Comparison of ENCODE assay signal across 10 mouse cellular contexts in genomic region chr17:56277567-56277893, GRCm38 (mm10). TPM values are rescaled to one million over a fixed set of nuclear protein-coding genes. Genes with fewer than 3 reads are reported as not detected.
DNase-seq lines count a peak whose midpoint lies in the region; ATAC-seq and TF ChIP-seq lines count a peak whose summit lies in the region.
"Had no signal": no experiment of that assay in that cellular context is flagged by ENCODE, and none has a peak within 500 bp of the region (broad histone marks: within the 10 kb centered on the region; RNA-seq: fewer than 3 reads in every experiment).

No protein-coding gene starts in this region.

- H3K9me3 ChIP-seq in midbrain, embryonic 11.5 days (ENCODE audit: control insufficient read depth, low read length), result no peaks in the 10 kb centered on the region
- no peaks in the 10 kb centered on the region for H3K9me3 ChIP-seq in midbrain, embryonic 15.5 days
- H3K9me3 ChIP-seq in intestine, embryonic 15.5 days, result no peaks in the 10 kb centered on the region

- DNase-seq in gastrocnemius, adult 2 months, result peak; percentile 26
- no peak for DNase-seq in gastrocnemius, postnatal 25 days
- DNase-seq in midbrain, embryonic 11.5 days (ENCODE audit: low spot score, missing footprints), result no peak
- no peak for DNase-seq in adipocyte (ENCODE audit: low spot score)
- no peak for DNase-seq in ovary, postnatal 36 days (ENCODE audit: low spot score)
- DNase-seq: layer of hippocampus, adult 9-11 months; right cerebral cortex, postnatal 4 days had no signal

- peak overlapping the region; percentile 95 for H3K27ac ChIP-seq in gastrocnemius, adult 2 months
- no peak overlapping the region for H3K27ac ChIP-seq in midbrain, embryonic 11.5 days (ENCODE audit: low read depth, low read length)
- no peak overlapping the region for H3K27ac ChIP-seq in midbrain, embryonic 15.5 days
- H3K27ac ChIP-seq in intestine, embryonic 15.5 days, result peak overlapping the region; percentile 95
- peak overlapping the region; percentile 87 for H3K27ac ChIP-seq in small intestine, adult 2 months (ENCODE audit: insufficient read depth, low read depth, low read length)

- no peak overlapping the region for H3K9ac ChIP-seq in midbrain, embryonic 11.5 days (ENCODE audit: low read length)
- H3K9ac ChIP-seq in midbrain, embryonic 15.5 days, result no peak overlapping the region
- peak overlapping the region; percentile 11; the same call in 1 of the 2 replicates for H3K9ac ChIP-seq in intestine, embryonic 15.5 days

- H3K4me2 ChIP-seq in midbrain, embryonic 11.5 days, result no peak overlapping the region
- H3K4me2 ChIP-seq in midbrain, embryonic 15.5 days, result no peak overlapping the region
- peak overlapping the region; percentile 71 for H3K4me2 ChIP-seq in intestine, embryonic 15.5 days (replicated peaks)

- TF ChIP-seq CTCF in gastrocnemius, adult 2 months (IDR thresholded peaks at IDR 0.05), result no peak
- TF ChIP-seq CTCF in small intestine, adult 2 months (IDR thresholded peaks at IDR 0.05; ENCODE audit: extremely low read depth, insufficient read length, insufficient replicate concordance, low read depth, low read length), result peak; percentile 20; the same call in 1 of the 2 replicates

- peaks cover 8% of the 10 kb centered on the region; the same call in 1 of the 2 replicates for H3K4me1 ChIP-seq in midbrain, embryonic 11.5 days (ENCODE audit: control insufficient read depth, insufficient read depth, low read length)
- H3K4me1 ChIP-seq in midbrain, embryonic 15.5 days, result peaks cover 14% of the 10 kb centered on the region
- H3K4me1 ChIP-seq in intestine, embryonic 15.5 days (replicated peaks), result peaks cover 32% of the 10 kb centered on the region
- H3K4me1 ChIP-seq in small intestine, adult 2 months (ENCODE audit: control insufficient read depth, insufficient read depth, insufficient read length, low read length), result peaks cover 37% of the 10 kb centered on the region

- intact Hi-C loops in gastrocnemius, adult 2 months (cut with DNase I), result no loop called here

- peak; percentile 10; the same call in 1 of the 2 replicates for ATAC-seq in midbrain, embryonic 11.5 days (ENCODE audit: low FRiP score)
- no peak for ATAC-seq in midbrain, embryonic 15.5 days (replicated peaks)
- ATAC-seq in intestine, embryonic 15.5 days, result no peak

- no peak for TF ChIP-seq POLR2A in small intestine, adult 2 months (IDR thresholded peaks at IDR 0.05; ENCODE audit: low read depth, low read length)

- H3K27me3 ChIP-seq in midbrain, embryonic 11.5 days (ENCODE audit: control insufficient read depth, insufficient read depth, low read length), result no peaks in the 10 kb centered on the region
- no peaks in the 10 kb centered on the region for H3K27me3 ChIP-seq in midbrain, embryonic 15.5 days (replicated peaks)
- no peaks in the 10 kb centered on the region for H3K27me3 ChIP-seq in intestine, embryonic 15.5 days (replicated peaks)
- H3K27me3 ChIP-seq in small intestine, adult 2 months (ENCODE audit: control insufficient read depth, insufficient read depth, low read length), result no peaks in the 10 kb centered on the region

- 52% methylated on average over 2 of the region's 2 CpGs for WGBS in midbrain, embryonic 11.5 days
- 47% methylated on average over 2 of the region's 2 CpGs for WGBS in midbrain, embryonic 15.5 days
- 26% methylated on average over 2 of the region's 2 CpGs for WGBS in intestine, embryonic 15.5 days
- 17% methylated on average over 2 of the region's 2 CpGs for WGBS in small intestine, adult 2 months

- peak overlapping the region; percentile 86 for H3K4me3 ChIP-seq in gastrocnemius, adult 2 months
- H3K4me3 ChIP-seq in midbrain, embryonic 11.5 days (ENCODE audit: low read depth, low read length), result no peak overlapping the region
- H3K4me3 ChIP-seq in midbrain, embryonic 15.5 days, result no peak overlapping the region
- peak overlapping the region; percentile 16; the same call in 1 of the 2 replicates for H3K4me3 ChIP-seq in intestine, embryonic 15.5 days (replicated peaks)
- no peak overlapping the region for H3K4me3 ChIP-seq in small intestine, adult 2 months (ENCODE audit: low read depth, low read length)

- 0 out of 2 replicates have a peak, but pooled peaks cover 6% of the 10 kb centered on the region for H3K36me3 ChIP-seq in midbrain, embryonic 11.5 days (ENCODE audit: control insufficient read depth, insufficient read depth, low read length)
- H3K36me3 ChIP-seq in midbrain, embryonic 15.5 days (replicated peaks), result no peaks in the 10 kb centered on the region
- H3K36me3 ChIP-seq in intestine, embryonic 15.5 days, result peaks cover 15% of the 10 kb centered on the region
- peaks cover 42% of the 10 kb centered on the region for H3K36me3 ChIP-seq in small intestine, adult 2 months (ENCODE audit: control insufficient read depth, insufficient read depth, low read length)

RNA-seq across cellular contexts. Expression of gene Ticam1, which starts 0.9 kb away (rescaled TPM):
- total RNA-seq in gastrocnemius, adult 2 months (2021), result 1 to 10 TPM; 2.7 to 3.4 TPM
- 1 to 10 TPM; 2.8 to 3.0 TPM for total RNA-seq in gastrocnemius, postnatal 25 days (2021)
- 1.7 and 2.6 TPM in 2 replicates for polyA plus RNA-seq in midbrain, embryonic 11.5 days (2014; fragmentation: Nextera tagmentation; extraction: Ambion mirVana)
- polyA plus RNA-seq in midbrain, embryonic 15.5 days (2015; fragmentation: Nextera tagmentation; extraction: Ambion mirVana), result 1.2 and 1.5 TPM in 2 replicates
- 11.3 and 13.3 TPM in 2 replicates for polyA plus RNA-seq in intestine, embryonic 15.5 days (2015; fragmentation: Nextera tagmentation; extraction: Ambion mirVana)
- polyA plus RNA-seq in small intestine, adult 2 months (2012; rRNA removed), result 39.7 and 96.6 TPM in 2 replicates

RNA-seq across cellular contexts. Expression of gene Plin3, which starts 15.1 kb away (rescaled TPM):
- total RNA-seq in gastrocnemius, adult 2 months (2021), result 10 to 100 TPM; 42.4 to 75.0 TPM
- total RNA-seq in gastrocnemius, postnatal 25 days (2021), result 10 to 100 TPM; 35.3 to 39.1 TPM
- polyA plus RNA-seq in midbrain, embryonic 11.5 days (2014; fragmentation: Nextera tagmentation; extraction: Ambion mirVana), result 27.5 and 34.0 TPM in 2 replicates
- polyA plus RNA-seq in midbrain, embryonic 15.5 days (2015; fragmentation: Nextera tagmentation; extraction: Ambion mirVana), result 12.0 and 13.3 TPM in 2 replicates
- 153 and 195 TPM in 2 replicates for polyA plus RNA-seq in intestine, embryonic 15.5 days (2015; fragmentation: Nextera tagmentation; extraction: Ambion mirVana)
- polyA plus RNA-seq in small intestine, adult 2 months (2012; rRNA removed), result 137 and 299 TPM in 2 replicates

RNA-seq across cellular contexts. Expression of gene Fem1a, which starts 20.9 kb away (rescaled TPM):
- 100 to 1,000 TPM; 165 to 176 TPM for total RNA-seq in gastrocnemius, adult 2 months (2021)
- 100 to 1,000 TPM; 133 to 135 TPM for total RNA-seq in gastrocnemius, postnatal 25 days (2021)
- 12.6 and 12.7 TPM in 2 replicates for polyA plus RNA-seq in midbrain, embryonic 11.5 days (2014; fragmentation: Nextera tagmentation; extraction: Ambion mirVana)
- polyA plus RNA-seq in midbrain, embryonic 15.5 days (2015; fragmentation: Nextera tagmentation; extraction: Ambion mirVana), result 20.1 and 20.5 TPM in 2 replicates
- polyA plus RNA-seq in intestine, embryonic 15.5 days (2015; fragmentation: Nextera tagmentation; extraction: Ambion mirVana), result 12.5 and 12.8 TPM in 2 replicates
- 21.3 and 22.9 TPM in 2 replicates for polyA plus RNA-seq in small intestine, adult 2 months (2012; rRNA removed)

RNA-seq across cellular contexts. Expression of gene Arrdc5, which starts 22.6 kb away (rescaled TPM):
- total RNA-seq in gastrocnemius, adult 2 months (2021), result not detected
- not detected for total RNA-seq in gastrocnemius, postnatal 25 days (2021)
- not detected in 2 replicates for polyA plus RNA-seq in midbrain, embryonic 11.5 days (2014; fragmentation: Nextera tagmentation; extraction: Ambion mirVana)
- polyA plus RNA-seq in midbrain, embryonic 15.5 days (2015; fragmentation: Nextera tagmentation; extraction: Ambion mirVana), result not detected in 2 replicates
- not detected in 2 replicates for polyA plus RNA-seq in intestine, embryonic 15.5 days (2015; fragmentation: Nextera tagmentation; extraction: Ambion mirVana)
- polyA plus RNA-seq in small intestine, adult 2 months (2012; rRNA removed), result not detected in 2 replicates

RNA-seq across cellular contexts. Expression of gene Uhrf1, which starts 25.6 kb away (rescaled TPM):
- 1 to 10 TPM; 1.3 to 2.1 TPM for total RNA-seq in gastrocnemius, adult 2 months (2021)
- total RNA-seq in gastrocnemius, postnatal 25 days (2021), result 1 to 10 TPM; 2.6 to 2.7 TPM
- 123 and 138 TPM in 2 replicates for polyA plus RNA-seq in midbrain, embryonic 11.5 days (2014; fragmentation: Nextera tagmentation; extraction: Ambion mirVana)
- polyA plus RNA-seq in midbrain, embryonic 15.5 days (2015; fragmentation: Nextera tagmentation; extraction: Ambion mirVana), result 19.2 and 20.8 TPM in 2 replicates
- 124 and 125 TPM in 2 replicates for polyA plus RNA-seq in intestine, embryonic 15.5 days (2015; fragmentation: Nextera tagmentation; extraction: Ambion mirVana)
- polyA plus RNA-seq in small intestine, adult 2 months (2012; rRNA removed), result 7.6 and 16.3 TPM in 2 replicates

Comparison
In these comparisons a context has a peak if more than half of its experiments do, and no peak if none do; other contexts are left out.
1. H3K27ac ChIP-seq: peak in gastrocnemius, adult 2 months (single experiment), intestine, embryonic 15.5 days (single experiment) and small intestine, adult 2 months (single experiment); none in midbrain, embryonic 11.5 days (single experiment) and midbrain, embryonic 15.5 days (single experiment).
2. H3K4me3 ChIP-seq: peak in gastrocnemius, adult 2 months (single experiment) and intestine, embryonic 15.5 days (single experiment); none in midbrain, embryonic 11.5 days (single experiment), midbrain, embryonic 15.5 days (single experiment) and small intestine, adult 2 months (single experiment).